12 mouse cellular contexts compared by ENCODE assay signal in genomic region chr11:96255111-96255995, GRCm38 (mm10). TPM values are rescaled to one million over a fixed set of nuclear protein-coding genes. Genes with fewer than 3 reads are reported as not detected.
DNase-seq lines count a peak whose midpoint lies in the region; ATAC-seq and TF ChIP-seq lines count a peak whose summit lies in the region.
"Had no signal": no experiment of that assay in that cellular context is flagged by ENCODE, and none has a peak within 500 bp of the region (broad histone marks: within the 10 kb centered on the region; RNA-seq: fewer than 3 reads in every experiment).

No protein-coding gene starts in this region.

- no peak overlapping the region for H3K9ac ChIP-seq in lung, embryonic 15.5 days
- peak overlapping the region; percentile 97 for H3K9ac ChIP-seq in kidney, embryonic 16.5 days (replicated peaks; ENCODE audit: low read length)
- H3K9ac ChIP-seq: embryonic facial prominence, embryonic 15.5 days; hindbrain, embryonic 15.5 days had no signal

- 3% methylated on average over 39 of the region's 39 CpGs for WGBS in lung, embryonic 15.5 days
- 9% methylated on average over 39 of the region's 39 CpGs for WGBS in kidney, embryonic 16.5 days
- WGBS in small intestine, adult 2 months = 7% methylated on average over 39 of the region's 39 CpGs
- 3% methylated on average over 39 of the region's 39 CpGs for WGBS in cerebellum, adult 2 months

- no peak for ATAC-seq in lung, embryonic 15.5 days (ENCODE audit: borderline replicate concordance, extremely low read depth, low FRiP score, low TSS enrichment)
- no peak for ATAC-seq in kidney, embryonic 16.5 days (ENCODE audit: low FRiP score, low TSS enrichment)

- TF ChIP-seq CTCF in small intestine, adult 2 months (IDR thresholded peaks at IDR 0.05; ENCODE audit: extremely low read depth, insufficient read length, insufficient replicate concordance, low read depth, low read length) = no peak
- TF ChIP-seq CTCF in cerebellum, adult 2 months (IDR thresholded peaks at IDR 0.05; ENCODE audit: borderline replicate concordance, insufficient read depth, low read depth, low read length) = no peak

- no peak overlapping the region for H3K4me3 ChIP-seq in lung, embryonic 15.5 days
- H3K4me3 ChIP-seq in kidney, embryonic 16.5 days (ENCODE audit: low read length) = peak overlapping the region; percentile 81
- H3K4me3 ChIP-seq in small intestine, adult 2 months (ENCODE audit: low read depth, low read length) = peak overlapping the region; percentile 2; the same call in 1 of the 2 replicates
- H3K4me3 ChIP-seq in cerebellum, adult 2 months (replicated peaks; ENCODE audit: insufficient read depth, low read depth, low read length) = no peak overlapping the region
- H3K4me3 ChIP-seq: embryonic facial prominence, embryonic 15.5 days; heart, adult 2 months; hindbrain, embryonic 15.5 days had no signal

- DNase-seq in lung, postnatal 36 days = no peak
- DNase-seq in embryo, embryonic 9.5 days (ENCODE audit: extremely low spot score) = peak; percentile 47
- DNase-seq in Muller cell, postnatal 12 days (ENCODE audit: inconsistent ontology term) = no peak
- no peak for DNase-seq in cerebellum, adult 2 months
- DNase-seq: cerebellum, adult 11 months; heart, adult 2 months had no signal

- peaks cover 11% of the 10 kb centered on the region for H3K4me1 ChIP-seq in lung, embryonic 15.5 days
- peaks cover 72% of the 10 kb centered on the region for H3K4me1 ChIP-seq in kidney, embryonic 16.5 days (ENCODE audit: insufficient read depth, low read length)
- H3K4me1 ChIP-seq in small intestine, adult 2 months (ENCODE audit: control insufficient read depth, insufficient read depth, insufficient read length, low read length) = no peaks in the 10 kb centered on the region
- H3K4me1 ChIP-seq in cerebellum, adult 2 months (ENCODE audit: control insufficient read depth, insufficient read depth, low read length) = no peaks in the 10 kb centered on the region
- H3K4me1 ChIP-seq: hindbrain, embryonic 15.5 days had no signal

- peaks cover 100% of the 10 kb centered on the region for H3K27me3 ChIP-seq in lung, embryonic 15.5 days
- no peaks in the 10 kb centered on the region for H3K27me3 ChIP-seq in kidney, embryonic 16.5 days (ENCODE audit: insufficient read depth, low read length)
- peaks cover 88% of the 10 kb centered on the region for H3K27me3 ChIP-seq in small intestine, adult 2 months (ENCODE audit: control insufficient read depth, insufficient read depth, low read length)
- peaks cover 4% of the 10 kb centered on the region; the same call in 1 of the 2 replicates for H3K27me3 ChIP-seq in cerebellum, adult 2 months (ENCODE audit: control insufficient read depth, insufficient read depth, low read length)

- no peak for TF ChIP-seq POLR2A in small intestine, adult 2 months (IDR thresholded peaks at IDR 0.05; ENCODE audit: low read depth, low read length)
- no peak for TF ChIP-seq POLR2A in cerebellum, adult 2 months (IDR thresholded peaks at IDR 0.05; ENCODE audit: borderline replicate concordance, insufficient read depth, low read length)

- no peaks in the 10 kb centered on the region for H3K36me3 ChIP-seq in lung, embryonic 15.5 days
- no peaks in the 10 kb centered on the region for H3K36me3 ChIP-seq in kidney, embryonic 16.5 days (ENCODE audit: insufficient read depth, low read length)
- no peaks in the 10 kb centered on the region for H3K36me3 ChIP-seq in small intestine, adult 2 months (ENCODE audit: control insufficient read depth, insufficient read depth, low read length)
- H3K36me3 ChIP-seq: embryonic facial prominence, embryonic 15.5 days; hindbrain, embryonic 15.5 days had no signal

- H3K4me2 ChIP-seq in lung, embryonic 15.5 days = 0 out of 2 replicates have a peak overlapping the region, but pooled peaks have one; percentile 13
- H3K4me2 ChIP-seq in kidney, embryonic 16.5 days (replicated peaks; ENCODE audit: low read depth, low read length) = peak overlapping the region; percentile 66
- H3K4me2 ChIP-seq: embryonic facial prominence, embryonic 15.5 days; hindbrain, embryonic 15.5 days had no signal

- H3K9me3 ChIP-seq in lung, embryonic 15.5 days = no peaks in the 10 kb centered on the region
- no peaks in the 10 kb centered on the region for H3K9me3 ChIP-seq in kidney, embryonic 16.5 days (ENCODE audit: low read length)
- H3K9me3 ChIP-seq: embryonic facial prominence, embryonic 15.5 days; hindbrain, embryonic 15.5 days had no signal

- H3K27ac ChIP-seq in lung, embryonic 15.5 days = no peak overlapping the region
- H3K27ac ChIP-seq in kidney, embryonic 16.5 days (ENCODE audit: low read length) = peak overlapping the region; percentile 94
- H3K27ac ChIP-seq in small intestine, adult 2 months (ENCODE audit: insufficient read depth, low read depth, low read length) = no peak overlapping the region
- no peak overlapping the region for H3K27ac ChIP-seq in cerebellum, adult 2 months (ENCODE audit: insufficient read depth, low read length)
- H3K27ac ChIP-seq: embryonic facial prominence, embryonic 15.5 days; heart, adult 2 months; hindbrain, embryonic 15.5 days had no signal

RNA-seq across cellular contexts. Expression of gene Hoxb9, which starts 15.9 kb away (rescaled TPM):
- 0.25 and 0.27 TPM in 2 replicates for polyA plus RNA-seq in lung, embryonic 15.5 days (2015; fragmentation: Nextera tagmentation; extraction: Ambion mirVana)
- 21.5 and 24.5 TPM in 2 replicates for polyA plus RNA-seq in kidney, embryonic 16.5 days (2015; fragmentation: Nextera tagmentation; extraction: Ambion mirVana)
- 0.14 TPM in 1 of 2 replicates, not detected in the other for polyA plus RNA-seq in small intestine, adult 2 months (2012; rRNA removed)
- polyA plus RNA-seq in cerebellum, adult 2 months (2012; rRNA removed) = not detected in 2 replicates
- polyA plus RNA-seq: embryonic facial prominence, embryonic 15.5 days; heart, adult 2 months had no signal

RNA-seq across cellular contexts. Expression of gene Hoxb8, which starts 26.4 kb away (rescaled TPM):
- polyA plus RNA-seq in lung, embryonic 15.5 days (2015; fragmentation: Nextera tagmentation; extraction: Ambion mirVana) = 0.91 and 1.0 TPM in 2 replicates
- polyA plus RNA-seq in kidney, embryonic 16.5 days (2015; fragmentation: Nextera tagmentation; extraction: Ambion mirVana) = 9.5 and 12.9 TPM in 2 replicates
- polyA plus RNA-seq in small intestine, adult 2 months (2012; rRNA removed) = 0.38 and 5.3 TPM in 2 replicates
- polyA plus RNA-seq in cerebellum, adult 2 months (2012; rRNA removed) = 0.11 and 1.0 TPM in 2 replicates
- polyA plus RNA-seq: embryonic facial prominence, embryonic 15.5 days; heart, adult 2 months had no signal

RNA-seq across cellular contexts. Expression of gene Hoxb7, which starts 31.1 kb away (rescaled TPM):
- 2.5 and 3.0 TPM in 2 replicates for polyA plus RNA-seq in lung, embryonic 15.5 days (2015; fragmentation: Nextera tagmentation; extraction: Ambion mirVana)
- polyA plus RNA-seq in kidney, embryonic 16.5 days (2015; fragmentation: Nextera tagmentation; extraction: Ambion mirVana) = 60.9 and 68.3 TPM in 2 replicates
- polyA plus RNA-seq in small intestine, adult 2 months (2012; rRNA removed) = 0.17 and 1.5 TPM in 2 replicates
- polyA plus RNA-seq in cerebellum, adult 2 months (2012; rRNA removed) = 0.11 TPM in 1 of 2 replicates, not detected in the other
- polyA plus RNA-seq: embryonic facial prominence, embryonic 15.5 days; heart, adult 2 months; testis, adult 2 months had no signal

RNA-seq across cellular contexts. Expression of gene Hoxb6, which starts 36.9 kb away (rescaled TPM):
- 15.2 and 16.9 TPM in 2 replicates for polyA plus RNA-seq in lung, embryonic 15.5 days (2015; fragmentation: Nextera tagmentation; extraction: Ambion mirVana)
- 50.3 and 55.7 TPM in 2 replicates for polyA plus RNA-seq in kidney, embryonic 16.5 days (2015; fragmentation: Nextera tagmentation; extraction: Ambion mirVana)
- 1.0 and 8.3 TPM in 2 replicates for polyA plus RNA-seq in small intestine, adult 2 months (2012; rRNA removed)
- 1.5 and 3.2 TPM in 2 replicates for polyA plus RNA-seq in cerebellum, adult 2 months (2012; rRNA removed)
- polyA plus RNA-seq: embryonic facial prominence, embryonic 15.5 days; heart, adult 2 months had no signal

RNA-seq across cellular contexts. Expression of gene Hoxb5, which starts 47.8 kb away (rescaled TPM):
- polyA plus RNA-seq in lung, embryonic 15.5 days (2015; fragmentation: Nextera tagmentation; extraction: Ambion mirVana) = 46.1 and 54.1 TPM in 2 replicates
- polyA plus RNA-seq in kidney, embryonic 16.5 days (2015; fragmentation: Nextera tagmentation; extraction: Ambion mirVana) = 19.2 and 24.3 TPM in 2 replicates
- polyA plus RNA-seq in small intestine, adult 2 months (2012; rRNA removed) = 1.8 and 3.2 TPM in 2 replicates
- 6.8 and 9.3 TPM in 2 replicates for polyA plus RNA-seq in cerebellum, adult 2 months (2012; rRNA removed)
- polyA plus RNA-seq: embryonic facial prominence, embryonic 15.5 days had no signal

Comparison
In these comparisons a context has a peak if more than half of its experiments do, and no peak if none do; other contexts are left out.
1. H3K4me3 ChIP-seq: peak in kidney, embryonic 16.5 days (single experiment) and small intestine, adult 2 months (single experiment); none in lung, embryonic 15.5 days (single experiment) and cerebellum, adult 2 months (single experiment).
2. RNA of gene Hoxb9, which starts 15.9 kb away (polyA plus RNA-seq): 21.5 to 24.5 TPM in kidney, embryonic 16.5 days; 0.25 to 0.27 TPM in lung, embryonic 15.5 days, 0.14 TPM in small intestine, adult 2 months and not detected in cerebellum, adult 2 months; every median in the first group is over 10 times any median in the second.
3. RNA of gene Hoxb7, which starts 31.1 kb away (polyA plus RNA-seq): 60.9 to 68.3 TPM in kidney, embryonic 16.5 days; 2.5 to 3.0 TPM in lung, embryonic 15.5 days, 0.17 to 1.5 TPM in small intestine, adult 2 months and 0.11 TPM in cerebellum, adult 2 months; every median in the first group is over 10 times any median in the second.